Mouse (Mus musculus) liver (tissue): ENCODE results near the gene Dclre1a.
A peak's percentile ranks its signal among the peaks of the same experiment; 100 is the strongest.
"Not testable (repeated sequence)": the region's sequence is repeated elsewhere in the genome, so short reads cannot be mapped to it uniquely, and the experiment has no call there.

Experiments
- DNase-seq: peaks from one replicate; pipeline ENCODE4 v3.0.0-alpha.2; 2020; ENCODE audit warnings: mixed read lengths

Gene Dclre1a

DNA sequence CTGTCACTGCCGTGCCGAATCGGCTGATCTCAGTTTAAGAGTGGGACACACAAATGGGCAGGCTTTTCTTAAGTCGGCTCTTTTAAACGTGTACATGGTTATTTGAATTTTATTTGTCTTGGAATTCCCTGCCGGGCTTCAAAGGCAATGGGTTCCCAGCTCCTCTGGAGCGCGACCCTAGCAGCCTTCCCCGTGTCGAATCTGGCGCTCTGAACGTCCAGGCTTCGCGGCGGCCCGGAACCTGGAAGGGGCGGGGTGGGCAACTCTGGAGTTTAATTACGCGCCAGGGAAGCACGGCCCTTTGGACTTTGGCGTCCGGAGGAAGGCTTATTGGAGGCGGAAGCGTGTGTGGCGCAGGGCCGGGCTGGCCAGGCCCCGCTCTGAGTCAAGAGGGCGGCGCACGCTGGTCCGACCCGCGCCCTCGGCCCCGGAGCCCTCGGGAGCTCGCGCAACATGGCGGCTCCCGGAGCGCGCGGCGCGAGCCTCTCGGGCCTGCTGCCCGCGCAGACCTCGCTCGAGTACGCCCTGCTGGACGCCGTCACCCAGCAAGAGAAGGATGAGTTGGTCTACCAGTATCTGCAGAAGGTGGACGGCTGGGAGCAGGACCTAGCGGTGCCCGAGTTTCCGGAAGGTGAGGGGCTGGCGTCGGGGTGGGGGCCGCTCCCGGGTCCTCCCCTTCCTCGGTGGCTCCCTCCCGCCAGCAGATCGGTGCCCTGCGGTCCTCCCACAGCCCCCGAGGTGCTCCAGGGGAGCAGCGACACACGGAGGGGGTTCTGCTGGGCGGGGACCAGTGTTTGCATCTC lies 409 bp upstream of the Dclre1a start, which contains the start of gene Nhlrc2:
Gene Nhlrc2, plus strand, starts transcription at position 32 of the 803 bp plus-strand sequence.
- peak; percentile 87 for DNase-seq

DNA sequence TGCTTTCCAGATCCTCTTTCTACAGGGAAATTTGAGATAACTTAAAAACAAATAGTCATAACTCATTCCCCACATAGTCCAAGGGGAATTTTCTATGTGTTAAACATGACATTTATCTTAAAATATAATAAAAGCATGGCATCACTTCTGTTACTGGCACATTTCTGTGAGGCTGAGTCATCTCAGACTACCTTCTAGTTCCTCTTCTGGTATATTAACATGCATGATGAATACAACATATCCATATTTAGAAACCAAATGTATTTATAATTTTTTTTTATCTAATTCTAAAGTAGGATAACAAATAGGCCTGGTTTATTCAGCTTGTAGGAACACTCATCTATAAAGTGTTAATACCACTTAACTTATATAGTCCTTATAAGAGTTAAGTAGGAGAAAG lies 2.0 kb downstream of the Dclre1a start:
- no peak for DNase-seq

DNA sequence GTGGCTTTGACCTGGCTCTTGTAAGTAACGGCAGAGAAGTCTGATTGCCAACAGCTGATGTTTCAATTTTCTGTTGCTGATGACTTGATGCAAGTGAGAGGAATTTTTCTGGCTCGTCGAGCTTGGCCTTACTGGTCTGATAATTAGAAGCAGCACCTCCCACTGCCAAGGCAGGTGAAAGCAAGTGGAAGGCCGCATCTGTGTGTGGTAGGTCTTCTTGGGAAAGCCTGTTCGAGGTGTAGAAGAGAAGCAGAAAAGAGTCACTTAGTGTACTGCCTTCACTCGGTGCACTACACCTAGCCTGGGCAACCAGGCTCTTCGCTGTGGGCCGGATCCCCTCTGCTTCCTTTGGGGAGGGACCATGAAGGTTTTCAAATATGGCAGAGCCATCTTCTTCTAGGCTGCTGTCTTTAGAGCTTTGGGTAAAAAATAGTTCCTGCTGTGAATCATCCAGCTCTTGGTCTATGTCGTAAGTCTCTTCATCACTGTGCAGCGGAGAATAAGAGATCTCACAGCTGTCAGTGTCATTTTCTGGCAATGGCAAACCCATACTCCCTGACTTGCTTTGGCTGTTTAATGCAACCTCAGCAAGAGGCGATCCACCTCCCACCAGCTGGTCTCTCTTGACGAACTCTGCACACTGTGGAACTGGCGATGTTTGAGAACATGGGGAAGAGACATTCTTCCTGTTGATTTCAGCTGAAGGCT lies 3.2 kb downstream of the Dclre1a start:
- DNase-seq, result no peak

DNA sequence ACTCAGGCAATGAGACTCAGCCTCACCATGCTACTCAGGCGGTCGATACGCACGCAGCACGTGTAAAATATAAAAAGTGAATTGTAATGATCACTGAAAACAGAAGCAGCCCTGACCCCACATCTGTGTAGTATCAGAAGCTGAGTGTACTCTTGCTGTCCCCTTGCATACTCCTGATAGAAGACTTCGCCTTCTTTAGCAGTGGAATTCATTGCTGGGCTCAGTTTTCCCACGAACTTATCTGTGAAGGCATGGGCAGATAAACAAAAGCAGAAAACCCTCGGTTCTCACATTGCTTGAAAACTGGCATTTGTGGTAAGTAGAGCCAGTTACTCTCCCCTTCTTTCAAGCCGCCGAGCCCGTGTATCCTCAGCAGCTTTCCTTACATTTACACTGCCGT lies 4.7 kb downstream of the Dclre1a start:
- no peak for DNase-seq

DNA sequence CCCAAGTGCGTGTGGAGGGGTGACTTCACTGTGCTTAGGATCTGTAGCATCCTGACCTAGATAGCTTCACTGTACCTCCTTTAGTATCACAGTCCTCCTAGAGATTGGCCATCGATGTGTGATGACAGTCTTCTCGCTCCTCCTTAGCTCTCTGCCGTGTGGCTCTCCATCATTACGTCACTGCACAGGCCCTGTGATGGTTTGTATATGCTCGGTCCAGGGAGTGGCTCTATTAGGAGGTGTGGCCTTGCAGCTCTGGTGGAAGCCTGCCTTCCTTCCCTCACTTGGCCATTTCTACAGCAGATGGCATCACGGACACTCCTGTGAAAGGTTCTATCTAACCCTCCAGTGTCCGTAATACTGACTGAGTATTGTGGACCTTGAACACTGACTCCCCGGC lies 12.3 kb downstream of the Dclre1a start:
- DNase-seq, result no peak

DNA sequence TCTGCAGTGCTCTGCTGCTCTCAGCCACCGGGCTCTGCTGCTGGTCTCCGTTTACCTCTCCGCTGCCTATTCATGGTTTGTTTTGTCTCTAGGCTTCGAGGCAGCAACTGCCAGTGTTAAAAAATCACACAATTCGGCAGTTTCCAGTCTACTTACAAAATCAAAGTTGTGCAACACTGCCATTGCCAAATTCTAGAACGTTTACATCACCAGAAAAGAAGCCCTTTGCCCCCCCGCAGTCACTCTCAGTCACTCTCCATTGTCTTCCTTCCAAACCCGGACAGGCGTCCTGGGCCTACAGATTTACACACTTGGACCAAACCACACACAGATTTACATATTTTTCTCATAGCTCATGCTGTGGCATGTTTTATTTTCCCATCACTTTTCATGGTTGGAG lies 13.0 kb downstream of the Dclre1a start:
- DNase-seq, result no peak

DNA sequence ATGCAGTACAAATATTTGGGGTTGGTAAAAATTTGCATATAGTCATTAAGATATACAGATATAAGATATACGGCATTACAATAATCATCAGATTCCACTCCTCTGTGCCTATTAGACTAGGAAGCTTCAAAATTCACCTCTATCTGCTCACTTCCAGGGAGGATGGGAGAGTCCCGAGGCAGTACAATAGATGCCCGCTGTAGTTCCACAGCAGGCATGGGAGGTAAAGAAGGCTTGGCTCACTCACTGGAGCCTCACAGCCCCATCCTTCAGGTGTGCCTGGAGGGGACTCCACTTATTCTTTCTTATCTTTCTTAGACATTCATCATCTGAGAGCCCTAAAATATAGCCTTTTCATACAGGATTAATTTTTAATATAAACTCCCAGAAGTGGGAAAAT lies 13.7 kb downstream of the Dclre1a start:
- no peak for DNase-seq

DNA sequence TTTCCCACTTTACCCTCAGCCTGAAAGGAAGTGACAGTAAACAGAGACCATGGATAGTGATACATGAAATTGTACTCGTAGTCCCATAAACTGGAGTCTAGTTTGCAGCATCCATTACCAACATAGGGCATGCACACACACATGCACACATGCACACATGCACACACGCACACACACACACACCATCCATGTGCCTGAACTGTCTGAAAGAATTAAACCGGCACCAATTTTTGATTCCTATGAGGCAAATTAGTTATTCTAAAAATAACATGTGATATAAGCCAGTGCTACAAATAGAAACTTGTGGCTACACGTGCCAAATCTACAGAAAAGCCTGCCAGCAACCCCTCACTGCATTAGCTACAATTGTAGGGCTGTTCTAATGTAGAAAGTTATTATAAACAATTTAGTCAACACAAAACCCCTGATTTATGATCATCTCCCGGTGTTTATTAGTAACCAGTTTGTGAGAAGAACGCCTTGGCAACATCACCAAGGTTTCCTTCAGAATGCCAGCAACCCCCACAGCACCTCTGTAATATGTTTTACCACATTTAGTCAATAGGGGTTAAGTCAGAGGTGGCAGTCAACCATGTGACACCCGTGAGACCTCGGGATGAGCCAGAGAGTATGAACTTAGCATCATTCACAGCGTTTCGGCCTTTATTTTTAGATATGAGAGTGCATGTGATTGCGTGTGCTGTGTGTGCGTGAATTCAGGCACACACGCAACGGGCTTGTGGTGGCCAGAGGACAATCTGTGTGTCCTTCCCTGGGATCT lies 14.5 kb downstream of the Dclre1a start:
- DNase-seq, result no peak

DNA sequence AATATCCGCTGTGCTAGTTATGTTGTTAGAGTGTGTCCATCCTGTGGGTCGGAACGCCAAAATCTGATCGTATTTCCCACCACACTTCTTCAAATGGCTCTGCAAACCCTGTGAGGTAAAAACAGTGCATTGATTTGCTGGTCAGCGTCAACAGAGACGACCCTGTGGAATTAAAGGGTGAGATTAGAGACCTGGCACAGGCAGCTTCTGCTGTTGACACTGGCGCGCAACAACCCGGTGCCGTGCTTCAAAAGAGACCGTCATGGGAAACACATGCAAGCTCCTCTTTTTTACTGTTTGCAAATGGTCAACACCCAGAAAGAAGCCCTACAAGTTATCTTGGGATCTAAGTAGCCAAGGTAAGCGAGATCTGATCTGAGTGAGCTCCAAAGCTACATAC lies 16.8 kb downstream of the Dclre1a start:
- DNase-seq, result no peak

DNA sequence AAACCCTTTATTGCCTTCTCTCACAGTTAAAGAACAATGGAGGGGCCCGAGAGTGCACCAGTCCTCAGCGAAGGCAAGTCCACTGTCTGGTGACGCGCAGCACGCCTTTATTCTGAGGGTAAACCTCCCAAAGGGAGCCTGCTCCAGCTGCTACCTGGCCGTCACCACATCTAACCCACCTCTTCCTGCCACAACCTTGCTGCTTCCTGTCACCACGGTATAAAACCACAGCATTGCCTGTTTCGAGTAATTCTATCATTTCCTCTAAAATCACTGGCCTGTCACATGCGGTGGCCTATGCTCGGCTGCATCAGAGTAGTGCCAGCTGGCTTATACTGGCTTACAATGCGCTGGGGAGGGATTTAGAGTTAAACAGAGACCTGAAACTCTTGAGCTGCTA lies 17.5 kb downstream of the Dclre1a start:
- not testable (repeated sequence) for DNase-seq

DNA sequence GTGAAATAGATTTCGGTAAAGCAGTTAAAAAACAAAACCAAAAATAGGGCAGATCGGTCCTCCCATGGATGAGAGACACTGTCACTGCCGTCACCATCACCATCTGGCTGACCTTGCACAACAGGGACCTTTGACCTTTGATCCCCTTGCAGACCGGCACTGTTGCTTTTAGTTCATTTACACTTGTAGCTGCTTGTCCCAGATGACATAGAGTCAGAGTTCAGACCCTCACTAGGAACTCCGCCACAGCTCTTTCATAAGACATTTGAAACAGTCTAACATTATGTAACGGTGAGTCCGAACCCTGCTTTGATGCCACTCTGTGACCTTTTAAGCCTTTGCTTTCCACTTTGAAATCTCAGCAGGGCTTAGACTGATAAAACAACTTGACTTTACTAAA lies 28.6 kb downstream of the Dclre1a start:
- DNase-seq, result not testable (repeated sequence)

DNA sequence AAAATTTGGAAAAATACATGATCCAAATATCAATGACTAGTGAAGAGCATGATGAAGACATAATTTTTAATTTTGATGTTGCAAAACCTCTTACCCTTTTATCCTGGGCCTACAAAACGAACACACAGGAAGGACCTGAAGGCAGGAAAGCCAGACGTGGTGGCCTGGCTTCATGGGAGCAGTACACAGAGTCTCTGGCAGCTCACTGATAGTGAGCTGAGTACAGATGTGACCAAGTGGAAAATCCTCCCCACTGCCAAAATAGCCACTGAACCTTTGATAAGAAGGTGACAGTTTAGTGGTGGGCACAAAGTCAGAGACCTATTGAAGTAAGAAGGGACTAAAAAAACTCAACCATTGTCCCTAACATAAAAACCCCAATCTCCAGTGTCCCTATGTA lies 34.5 kb downstream of the Dclre1a start:
- not testable (repeated sequence) for DNase-seq

DNA sequence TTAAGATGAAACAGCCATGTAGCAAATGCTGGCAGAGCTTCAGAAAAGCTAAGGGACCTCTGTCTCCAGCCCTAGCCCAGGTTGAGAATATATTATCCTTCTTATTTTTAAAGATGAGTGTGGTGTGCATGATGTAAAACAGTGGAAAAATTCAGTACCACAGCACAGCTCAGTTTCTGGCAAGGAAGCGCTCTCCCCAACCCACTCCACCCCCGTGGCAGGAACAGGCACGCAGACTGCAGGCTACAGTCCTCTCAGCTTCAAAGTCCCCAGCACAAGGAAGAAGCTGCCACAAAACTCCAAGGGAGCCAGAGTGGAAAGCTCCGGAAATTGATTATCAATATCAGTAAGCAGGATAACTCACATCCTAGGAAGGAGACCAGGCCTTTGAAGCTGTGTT lies 36.8 kb downstream of the Dclre1a start:
- not testable (repeated sequence) for DNase-seq

DNA sequence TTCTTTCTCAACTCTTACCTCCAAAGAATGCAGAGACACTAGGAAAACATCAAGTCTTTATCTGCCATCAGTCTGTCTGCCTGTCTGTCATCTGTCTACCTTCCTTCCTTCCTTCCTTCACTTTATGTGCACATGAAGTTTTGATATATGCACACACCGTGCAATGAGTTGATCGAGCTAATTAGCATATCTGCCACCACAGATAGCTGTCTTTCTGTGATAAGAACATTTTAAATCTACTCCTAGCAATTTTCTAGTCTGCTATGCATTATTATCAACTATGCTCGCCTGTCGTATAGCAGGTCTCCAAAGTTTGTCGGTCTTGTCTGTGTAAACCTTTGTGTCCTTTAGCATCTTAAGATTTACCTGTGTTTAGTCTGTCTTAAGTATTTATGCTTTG lies 44.5 kb downstream of the Dclre1a start:
- DNase-seq, result not testable (repeated sequence)

DNA sequence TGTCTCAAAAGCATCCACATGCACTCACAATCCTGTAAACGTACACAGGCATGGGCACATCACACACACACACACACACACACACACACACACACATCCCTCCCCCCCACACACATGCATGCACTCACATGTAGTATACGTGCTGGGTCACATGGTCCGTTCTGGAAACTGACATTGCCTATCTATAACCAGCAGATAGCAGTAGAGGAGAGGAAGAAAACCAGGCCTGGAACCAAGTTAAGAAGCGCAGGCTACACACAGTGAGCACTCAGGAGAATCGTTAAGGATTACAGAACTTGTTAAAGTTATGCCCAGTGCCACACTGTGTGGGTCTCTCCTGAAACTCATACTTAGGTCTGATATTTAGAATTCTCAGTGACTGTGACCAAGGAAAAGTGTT lies 45.0 kb downstream of the Dclre1a start:
- not testable (repeated sequence) for DNase-seq

DNA sequence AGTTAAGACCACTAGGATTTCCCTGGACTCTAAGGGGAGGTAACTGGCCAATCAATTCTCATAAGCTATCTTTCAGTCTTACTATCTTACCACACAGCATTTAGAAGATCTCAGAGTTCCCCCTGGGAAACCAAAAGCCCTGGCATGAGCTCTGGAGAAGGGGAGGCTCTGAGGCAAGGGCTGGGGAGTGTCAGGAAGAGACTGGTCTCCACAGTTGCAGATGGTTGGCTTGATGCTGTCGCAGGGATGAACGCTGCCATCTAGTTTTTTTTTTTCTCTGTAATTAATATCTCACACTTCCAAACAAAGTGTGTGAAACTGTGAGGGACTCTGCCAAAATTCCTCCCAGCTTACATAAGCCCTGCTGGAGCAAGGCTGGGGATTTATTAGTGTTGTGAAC lies 53.9 kb downstream of the Dclre1a start:
- not testable (repeated sequence) for DNase-seq

DNA sequence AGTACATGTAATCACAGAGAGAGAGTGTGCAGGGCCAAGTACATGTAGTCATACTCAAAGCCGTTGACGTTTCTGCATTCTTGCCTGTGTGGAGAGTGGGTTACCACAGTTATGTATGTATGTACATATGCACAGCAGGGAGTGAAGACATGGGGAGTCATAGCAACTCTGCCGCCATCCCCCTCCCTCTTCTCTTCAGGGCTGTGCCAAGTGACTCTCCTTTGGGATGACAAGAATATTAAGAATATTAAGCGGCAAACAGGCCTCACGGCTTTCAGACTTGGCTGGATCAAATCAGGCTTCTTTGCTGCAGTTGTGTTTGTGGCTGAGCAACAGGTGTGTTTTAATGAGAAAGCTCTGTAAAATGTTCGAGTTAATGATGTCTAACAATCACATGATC lies 58.4 kb downstream of the Dclre1a start:
- no peak for DNase-seq

DNA sequence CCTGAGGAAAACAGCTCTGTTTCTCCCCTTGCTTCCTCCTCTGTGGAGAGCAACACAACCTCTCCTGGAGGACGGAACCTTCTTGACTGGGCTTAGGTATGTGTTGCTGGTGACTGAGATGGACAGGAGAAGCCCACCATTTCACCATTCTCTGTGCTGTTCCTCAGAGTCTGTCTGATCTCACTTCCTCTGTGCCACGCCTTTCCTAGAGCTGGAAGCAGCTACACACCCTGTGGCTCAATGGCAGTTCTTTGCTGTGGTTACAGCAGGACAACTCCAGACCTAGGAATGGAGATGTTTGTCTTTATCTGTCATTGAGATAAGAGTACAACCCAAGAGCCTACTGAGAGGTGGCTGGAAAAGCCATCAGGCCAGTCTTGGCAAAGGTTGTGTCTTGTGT lies 60.7 kb downstream of the Dclre1a start:
- DNase-seq, result no peak

DNA sequence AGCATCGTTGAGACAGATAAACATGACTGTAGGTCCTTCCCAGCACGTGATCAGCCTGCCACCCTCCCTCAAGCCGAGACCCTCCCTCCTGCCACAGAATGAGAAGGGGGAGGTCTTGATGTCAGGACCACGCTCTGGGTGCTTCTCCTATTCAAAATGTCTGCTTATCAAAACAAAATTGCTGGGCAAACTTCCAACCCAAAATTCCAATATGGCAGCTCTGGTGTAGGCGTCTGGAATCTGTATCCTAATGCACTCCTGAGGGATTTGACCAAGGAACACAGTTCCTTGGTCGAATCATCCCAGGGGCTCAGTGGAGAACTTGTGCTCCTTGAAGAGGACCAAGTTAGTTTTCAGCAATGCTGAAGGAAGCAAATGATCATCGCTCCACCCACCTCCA lies 61.1 kb downstream of the Dclre1a start:
- no peak for DNase-seq

DNA sequence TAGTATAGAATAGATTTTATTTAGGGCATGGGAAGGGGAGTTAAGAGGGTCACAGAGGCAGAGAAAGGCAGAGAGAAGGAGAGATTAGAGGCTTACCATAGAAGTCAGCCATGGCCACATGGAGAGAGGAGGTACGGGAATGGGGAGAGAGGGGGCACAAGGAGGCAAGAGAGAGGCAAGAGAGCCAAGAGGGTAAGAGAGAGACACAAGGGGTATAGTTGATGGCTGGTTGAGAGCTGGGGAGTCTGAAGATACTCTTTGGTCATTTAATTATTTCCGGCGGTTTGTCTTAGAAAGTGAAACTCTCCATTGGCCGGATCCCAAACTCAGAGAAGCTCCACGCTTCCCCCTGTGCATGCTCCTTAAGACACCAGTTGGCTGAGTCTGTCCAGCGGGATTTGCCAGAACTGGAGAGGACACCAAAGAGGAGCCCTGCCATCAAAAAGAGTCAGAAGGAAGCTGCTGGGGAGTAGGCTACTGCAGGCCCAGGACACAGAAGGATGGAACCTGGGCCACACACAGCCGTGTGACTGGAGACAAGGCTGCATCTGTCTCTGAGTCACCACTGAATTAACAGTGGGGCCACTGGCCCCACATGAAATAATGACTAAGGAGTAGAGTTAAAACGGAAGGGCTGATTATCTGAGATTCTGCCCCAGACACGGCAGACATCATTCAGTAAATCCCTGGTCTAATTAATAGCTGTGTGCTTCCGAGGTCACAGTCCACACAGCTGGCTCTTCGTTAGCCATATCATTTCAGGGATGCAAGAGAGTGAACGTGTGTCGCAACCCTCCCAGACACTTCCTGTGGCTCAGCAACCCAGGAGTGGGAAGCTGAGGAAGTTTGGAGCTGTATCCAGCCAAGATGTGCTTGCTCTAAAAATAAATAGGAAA lies 62.4 kb downstream of the Dclre1a start:
- no peak for DNase-seq

DNA sequence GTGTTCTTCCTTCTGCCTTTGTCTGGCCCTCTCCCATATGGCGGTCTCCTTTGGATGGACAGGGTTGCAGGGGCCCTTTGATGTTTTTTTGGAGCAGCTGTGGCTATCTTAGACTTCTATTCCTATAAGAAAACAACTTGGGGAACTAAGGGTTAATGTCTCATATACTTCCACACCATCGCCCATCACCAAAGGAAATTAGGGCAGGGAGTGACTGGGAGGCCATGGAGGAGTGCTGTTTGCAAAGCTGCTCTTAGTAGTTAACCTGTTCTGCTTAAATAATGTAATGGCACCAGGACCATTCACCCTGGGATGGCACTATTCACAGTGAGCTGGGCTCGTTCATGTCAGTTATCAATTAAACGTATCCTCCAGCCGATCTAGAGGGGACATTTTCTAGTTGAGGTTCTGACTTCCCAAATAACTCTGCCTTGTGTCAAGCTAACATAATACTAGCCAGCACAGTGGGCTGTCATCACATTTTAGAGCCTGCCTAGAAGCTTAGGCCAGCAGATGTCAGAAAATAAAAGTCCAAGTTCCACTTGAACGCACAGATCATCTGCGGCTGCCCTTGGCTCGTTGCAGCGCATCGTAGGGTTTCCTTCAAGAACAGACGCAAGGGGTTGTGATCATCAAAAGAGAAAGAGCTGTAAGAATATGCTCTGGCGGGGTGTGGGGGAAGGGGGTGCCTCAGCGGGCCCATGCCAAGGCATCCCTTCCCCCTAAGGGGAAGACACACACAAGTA lies 63.2 kb downstream of the Dclre1a start:
- no peak for DNase-seq
